Mouse (Mus musculus): ENCODE measurements around the gene Gdf11. TPM values are rescaled to one million over a fixed set of nuclear protein-coding genes. Genes with fewer than 3 reads are reported as not detected.
A peak's percentile ranks its signal among the peaks of the same experiment; 100 is the strongest.

The Gdf11 gene
- polyA plus RNA-seq, 1 experiment from 2014 or later = 5.8 TPM

DNA sequence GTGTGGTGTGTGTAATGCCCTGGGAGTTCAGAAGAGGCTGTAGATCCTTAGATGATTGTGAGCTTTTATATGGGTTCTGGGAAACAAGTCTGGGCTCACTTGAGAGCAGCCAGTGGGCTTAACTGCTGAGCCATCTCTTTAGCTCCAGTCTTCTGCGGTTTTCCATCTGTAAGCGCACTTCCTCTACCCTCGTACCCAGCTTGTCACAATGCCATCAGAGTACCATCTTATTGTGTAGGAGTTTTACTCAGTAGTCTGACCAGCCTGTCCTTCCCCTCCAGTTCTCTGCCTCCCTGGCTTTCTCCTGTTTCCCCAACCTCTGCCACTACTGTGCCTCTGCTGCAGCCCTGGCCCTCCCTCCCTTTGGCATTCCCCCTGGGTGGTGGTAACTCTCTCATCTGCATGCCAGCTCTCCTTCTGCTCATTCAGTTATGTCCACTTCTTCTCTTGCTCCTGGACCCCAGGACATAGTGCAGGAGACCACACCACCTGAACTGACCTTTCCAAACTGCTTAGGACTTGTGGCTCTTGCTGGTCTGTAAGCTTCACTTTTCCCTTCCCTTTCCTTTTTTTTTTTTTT, 11.0 kb upstream of the Gdf11 start:
- H3K9me3 ChIP-seq (ENCODE audit: control insufficient read depth, low read length) = no peaks in the 10 kb centered on the region
- no peaks in the 10 kb centered on the region for H3K36me3 ChIP-seq (ENCODE audit: control insufficient read depth, insufficient read depth, low read length)
- no peak for ATAC-seq
- H3K4me3 ChIP-seq (ENCODE audit: low read length) = no peak overlapping the region
- H3K27ac ChIP-seq (ENCODE audit: low read depth, low read length) = no peak overlapping the region
- H3K4me2 ChIP-seq (ENCODE audit: low read length) = no peak overlapping the region
- H3K9ac ChIP-seq (ENCODE audit: low read depth, low read length) = no peak overlapping the region
- WGBS = 84% methylated on average over 3 of the region's 3 CpGs
- H3K4me1 ChIP-seq (ENCODE audit: control insufficient read depth, insufficient read depth, low read depth, low read length) = no peaks in the 10 kb centered on the region
- no peaks in the 10 kb centered on the region for H3K27me3 ChIP-seq (replicated peaks; ENCODE audit: control insufficient read depth, insufficient read depth, low read length)

DNA sequence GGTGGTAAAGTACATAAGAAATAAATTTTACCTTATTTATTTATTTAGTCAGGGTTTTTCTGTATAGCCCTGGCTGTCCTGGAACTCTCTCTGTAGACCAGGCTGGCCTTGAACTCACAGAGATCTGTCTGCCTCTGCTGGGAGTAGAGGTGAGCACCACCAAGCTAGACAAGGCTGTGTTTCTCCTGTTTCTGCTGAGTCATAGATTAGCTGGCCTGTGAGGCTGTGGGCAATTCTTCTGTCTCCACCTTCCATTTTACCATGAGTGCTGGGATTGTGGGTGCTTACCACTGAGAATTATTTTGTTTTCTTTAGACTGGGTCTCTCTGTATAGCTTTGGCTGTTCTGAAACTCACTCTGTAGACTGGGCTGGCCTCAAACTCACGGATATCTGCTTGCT, 9.9 kb upstream of the Gdf11 start:
- Histone ChIP-seq H3K4me2 (ENCODE audit: low read length) (no peak overlapping the region), H3K9ac (ENCODE audit: low read depth, low read length) (no peak overlapping the region), H3K4me3 (ENCODE audit: low read length) (no peak overlapping the region), H3K9me3 (ENCODE audit: control insufficient read depth, low read length) (no peaks in the 10 kb centered on the region), H3K4me1 (ENCODE audit: control insufficient read depth, insufficient read depth, low read depth, low read length) (no peaks in the 10 kb centered on the region; the same call in 1 of the 2 replicates), H3K36me3 (ENCODE audit: control insufficient read depth, insufficient read depth, low read length) (no peaks in the 10 kb centered on the region), H3K27me3 (replicated peaks; ENCODE audit: control insufficient read depth, insufficient read depth, low read length) (no peaks in the 10 kb centered on the region), H3K27ac (ENCODE audit: low read depth, low read length) (no peak overlapping the region)
- 89% methylated on average over 1 of the region's 1 CpGs for WGBS
- no peak for ATAC-seq

- no peak for ATAC-seq
- Histone ChIP-seq H3K36me3 (ENCODE audit: control insufficient read depth, insufficient read depth, low read length) (no peaks in the 10 kb centered on the region), H3K4me1 (ENCODE audit: control insufficient read depth, insufficient read depth, low read depth, low read length) (no peaks in the 10 kb centered on the region; the same call in 1 of the 2 replicates), H3K9me3 (ENCODE audit: control insufficient read depth, low read length) (no peaks in the 10 kb centered on the region), H3K27me3 (replicated peaks; ENCODE audit: control insufficient read depth, insufficient read depth, low read length) (no peaks in the 10 kb centered on the region), H3K27ac (ENCODE audit: low read depth, low read length) (no peak within 1 kb of the TSS), H3K4me2 (ENCODE audit: low read length) (no peak within 1 kb of the TSS), H3K9ac (ENCODE audit: low read depth, low read length) (no peak within 1 kb of the TSS), H3K4me3 (ENCODE audit: low read length) (no peak within 1 kb of the TSS)
- 83% methylated on average over 3 of the region's 3 CpGs for WGBS
These were observed 9.2 kb upstream of the Gdf11 start, which contains the start of gene Cd63 for GRCm38 (mm10) chr10:128900698-128901097. Cd63 (plus strand) TSS chr10:128900989.

DNA sequence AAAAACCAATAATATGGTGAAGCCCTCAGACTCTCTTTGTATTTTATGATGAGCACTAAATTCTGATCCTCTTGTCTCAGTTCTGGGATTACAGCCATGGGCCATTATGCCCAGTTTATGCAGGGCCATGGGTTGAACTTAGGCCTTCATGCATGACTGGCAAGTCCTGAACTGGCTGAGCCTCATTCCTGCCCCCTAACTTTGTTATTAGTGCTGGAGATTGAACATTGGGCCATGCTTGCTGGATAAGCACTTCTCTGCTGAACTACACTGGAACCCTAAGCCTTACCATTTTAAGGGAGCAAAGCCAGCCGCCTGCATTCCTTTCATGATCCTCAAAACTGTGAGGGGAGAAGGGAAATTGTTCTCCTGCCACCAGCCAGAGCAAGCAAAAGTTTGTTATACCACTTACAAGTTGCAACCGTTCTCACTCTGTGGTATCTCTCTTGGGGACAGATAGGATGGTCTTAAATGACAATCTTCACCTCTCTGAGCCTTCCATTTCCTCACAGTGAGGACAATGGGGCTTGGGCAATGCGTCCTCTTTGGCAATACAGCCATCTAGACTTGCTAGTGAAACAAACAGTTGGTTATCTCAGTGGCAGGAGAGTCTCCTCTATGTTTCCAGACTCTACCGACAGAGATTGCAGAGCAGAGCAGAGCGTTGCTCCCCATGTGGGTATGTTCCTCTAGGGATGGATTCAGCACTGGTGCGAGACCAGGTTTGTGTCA, 8.4 kb upstream of the Gdf11 start:
- no peak overlapping the region for H3K4me3 ChIP-seq (ENCODE audit: low read length)
- H3K9me3 ChIP-seq (ENCODE audit: control insufficient read depth, low read length) = no peaks in the 10 kb centered on the region
- 86% methylated on average over 6 of the region's 6 CpGs for WGBS
- H3K9ac ChIP-seq (ENCODE audit: low read depth, low read length) = no peak overlapping the region
- H3K27me3 ChIP-seq (replicated peaks; ENCODE audit: control insufficient read depth, insufficient read depth, low read length) = no peaks in the 10 kb centered on the region
- H3K4me2 ChIP-seq (ENCODE audit: low read length) = no peak overlapping the region
- H3K4me1 ChIP-seq (ENCODE audit: control insufficient read depth, insufficient read depth, low read depth, low read length) = no peaks in the 10 kb centered on the region; the same call in 1 of the 2 replicates
- no peaks in the 10 kb centered on the region for H3K36me3 ChIP-seq (ENCODE audit: control insufficient read depth, insufficient read depth, low read length)
- H3K27ac ChIP-seq (ENCODE audit: low read depth, low read length) = no peak overlapping the region
- ATAC-seq = no peak

GRCm38 (mm10) chr10:128897501-128897900, 6.0 kb upstream of the Gdf11 start:
- no peak overlapping the region for H3K27ac ChIP-seq (ENCODE audit: low read depth, low read length)
- no peaks in the 10 kb centered on the region for H3K9me3 ChIP-seq (ENCODE audit: control insufficient read depth, low read length)
- no peak overlapping the region for H3K4me3 ChIP-seq (ENCODE audit: low read length)
- no peak overlapping the region for H3K4me2 ChIP-seq (ENCODE audit: low read length)
- WGBS = 10% methylated on average over 1 of the region's 1 CpGs
- H3K36me3 ChIP-seq (ENCODE audit: control insufficient read depth, insufficient read depth, low read length) = no peaks in the 10 kb centered on the region
- no peak for ATAC-seq
- no peak overlapping the region for H3K9ac ChIP-seq (ENCODE audit: low read depth, low read length)
- H3K27me3 ChIP-seq (replicated peaks; ENCODE audit: control insufficient read depth, insufficient read depth, low read length) = no peaks in the 10 kb centered on the region
- H3K4me1 ChIP-seq (ENCODE audit: control insufficient read depth, insufficient read depth, low read depth, low read length) = peaks cover 4% of the 10 kb centered on the region

DNA sequence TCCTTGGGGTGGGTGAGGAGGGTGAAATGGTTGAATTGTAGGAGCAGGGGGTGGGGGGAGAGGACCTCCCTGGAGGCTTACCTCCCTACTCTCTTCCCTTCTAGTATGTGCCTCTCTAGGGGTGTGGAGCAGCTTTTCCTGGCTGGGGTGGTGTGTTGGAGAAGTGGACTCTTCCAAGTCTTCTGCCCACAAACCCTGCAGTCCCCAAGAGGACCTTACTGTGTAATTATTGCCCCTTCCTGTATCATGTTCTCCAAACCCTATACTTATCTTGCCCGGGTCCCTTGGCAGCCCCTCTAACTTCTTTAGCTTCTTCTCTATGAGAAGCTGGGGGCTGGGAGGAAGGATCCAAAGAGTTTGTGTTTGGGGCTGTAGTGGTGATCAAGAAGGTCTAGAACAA, 5.3 kb upstream of the Gdf11 start:
- Histone ChIP-seq H3K9ac (ENCODE audit: low read depth, low read length) (no peak overlapping the region), H3K4me2 (ENCODE audit: low read length) (peak overlapping the region; percentile 44), H3K27me3 (replicated peaks; ENCODE audit: control insufficient read depth, insufficient read depth, low read length) (no peaks in the 10 kb centered on the region), H3K4me3 (ENCODE audit: low read length) (no peak overlapping the region), H3K9me3 (ENCODE audit: control insufficient read depth, low read length) (no peaks in the 10 kb centered on the region), H3K4me1 (ENCODE audit: control insufficient read depth, insufficient read depth, low read depth, low read length) (peaks cover 7% of the 10 kb centered on the region), H3K36me3 (ENCODE audit: control insufficient read depth, insufficient read depth, low read length) (no peaks in the 10 kb centered on the region), H3K27ac (ENCODE audit: low read depth, low read length) (no peak overlapping the region; the same call in 1 of the 2 replicates)
- 48% methylated on average over 1 of the region's 1 CpGs for WGBS
- ATAC-seq = no peak

GRCm38 (mm10) chr10:128895952-128896693, 4.6 kb upstream of the Gdf11 start:
- H3K4me1 ChIP-seq (ENCODE audit: control insufficient read depth, insufficient read depth, low read depth, low read length) = peaks cover 7% of the 10 kb centered on the region
- ATAC-seq = peak; percentile 76
- peak overlapping the region; percentile 44 for H3K4me2 ChIP-seq (ENCODE audit: low read length)
- peak overlapping the region; percentile 57; the same call in 1 of the 2 replicates for H3K27ac ChIP-seq (ENCODE audit: low read depth, low read length)
- H3K36me3 ChIP-seq (ENCODE audit: control insufficient read depth, insufficient read depth, low read length) = no peaks in the 10 kb centered on the region
- H3K27me3 ChIP-seq (replicated peaks; ENCODE audit: control insufficient read depth, insufficient read depth, low read length) = no peaks in the 10 kb centered on the region
- 2% methylated on average over 17 of the region's 17 CpGs for WGBS
- peak overlapping the region; percentile 19 for H3K4me3 ChIP-seq (ENCODE audit: low read length)
- no peak overlapping the region for H3K9ac ChIP-seq (ENCODE audit: low read depth, low read length)
- no peaks in the 10 kb centered on the region for H3K9me3 ChIP-seq (ENCODE audit: control insufficient read depth, low read length)

GRCm38 (mm10) chr10:128895437-128895836, 3.9 kb upstream of the Gdf11 start:
- no peak for ATAC-seq
- H3K4me2 ChIP-seq (ENCODE audit: low read length) = peak overlapping the region; percentile 44
- H3K27me3 ChIP-seq (replicated peaks; ENCODE audit: control insufficient read depth, insufficient read depth, low read length) = no peaks in the 10 kb centered on the region
- H3K9ac ChIP-seq (ENCODE audit: low read depth, low read length) = no peak overlapping the region
- H3K4me3 ChIP-seq (ENCODE audit: low read length) = no peak overlapping the region
- no peaks in the 10 kb centered on the region for H3K36me3 ChIP-seq (ENCODE audit: control insufficient read depth, insufficient read depth, low read length)
- H3K27ac ChIP-seq (ENCODE audit: low read depth, low read length) = peak overlapping the region; percentile 57; the same call in 1 of the 2 replicates
- H3K9me3 ChIP-seq (ENCODE audit: control insufficient read depth, low read length) = no peaks in the 10 kb centered on the region
- WGBS = 0% methylated on average over 9 of the region's 9 CpGs
- peaks cover 8% of the 10 kb centered on the region for H3K4me1 ChIP-seq (ENCODE audit: control insufficient read depth, insufficient read depth, low read depth, low read length)

- Histone ChIP-seq H3K27me3 (replicated peaks; ENCODE audit: control insufficient read depth, insufficient read depth, low read length) (no peaks in the 10 kb centered on the region), H3K4me1 (ENCODE audit: control insufficient read depth, insufficient read depth, low read depth, low read length) (peaks cover 26% of the 10 kb centered on the region), H3K4me3 (ENCODE audit: low read length) (peak overlapping the region; percentile 91), H3K36me3 (ENCODE audit: control insufficient read depth, insufficient read depth, low read length) (no peaks in the 10 kb centered on the region), H3K4me2 (ENCODE audit: low read length) (peak overlapping the region; percentile 59), H3K9ac (ENCODE audit: low read depth, low read length) (peak overlapping the region; percentile 88), H3K27ac (ENCODE audit: low read depth, low read length) (peak overlapping the region; percentile 94), H3K9me3 (ENCODE audit: control insufficient read depth, low read length) (no peaks in the 10 kb centered on the region)
- under 1% methylated on average over 9 of the region's 9 CpGs for WGBS
- peak; percentile 9; the same call in 1 of the 2 replicates for ATAC-seq
These were observed 728 bp upstream of the Gdf11 start for GRCm38 (mm10) chr10:128892246-128892645.

Data from hindbrain, embryonic 16.5 days (tissue).